Mouse (Mus musculus) E14TG2a.4 (cell line): ENCODE results near the gene Gm6034.
"Not testable (repeated sequence)": the region's sequence is repeated elsewhere in the genome, so short reads cannot be mapped to it uniquely, and the experiment has no call there.

Experiments used
- CTCF ChIP-seq: conservative IDR thresholded peaks from 2 replicates; pipeline ENCODE4 v1.5.1; 2014; ENCODE audit warnings: low read length
- NANOG ChIP-seq: IDR thresholded peaks from 2 replicates; pipeline ENCODE4 v1.6.1; 2014; ENCODE audit warnings: borderline replicate concordance, low read length, mixed read lengths
- POU5F1 ChIP-seq: IDR thresholded peaks from 2 replicates; pipeline ENCODE4 v1.6.1; 2014; ENCODE audit warnings: low read length, borderline replicate concordance

GRCm38 (mm10) chr17:36102091-36102490 lies 59.3 kb downstream of the Gm6034 start:
- not testable (repeated sequence) for TF ChIP-seq NANOG, CTCF, POU5F1
